Mouse (Mus musculus) heart, embryonic 12.5 days (tissue): Measurements from ENCODE around the gene Ccdc146. TPM values are rescaled to one million over a fixed set of nuclear protein-coding genes. Genes with fewer than 3 reads are reported as not detected.

Experiments used
- ATAC-seq: fragments of 200-750 bp; cut with Nextera tagmentation; 2 replicates; pipeline ENCODE4 v1.8.0; 2017; ENCODE audit warnings: moderate TSS enrichment, moderate library complexity; ENCODE audit not compliant: insufficient number of reproducible peaks, low FRiP score
- H3K27ac ChIP-seq: fragments of 300-500 bp; sonication (generic); 2 replicates; pipeline ENCODE4 v1.5.1; 2016; ENCODE audit warnings: mild to moderate bottlenecking, moderate library complexity; ENCODE audit not compliant: poor library complexity, severe bottlenecking
- H3K27me3 ChIP-seq: fragments of 300-500 bp; sonication (generic); replicated peaks from 2 replicates; pipeline ENCODE4 v1.6.1; 2016; ENCODE audit warnings: mild to moderate bottlenecking, moderate library complexity
- H3K36me3 ChIP-seq: fragments of 300-500 bp; sonication (generic); 2 replicates; pipeline ENCODE4 v1.6.1; 2016; ENCODE audit warnings: mild to moderate bottlenecking, moderate library complexity
- H3K4me1 ChIP-seq: fragments of 300-500 bp; sonication (generic); replicated peaks from 2 replicates; pipeline ENCODE4 v1.6.1; 2016; ENCODE audit warnings: mild to moderate bottlenecking
- H3K4me2 ChIP-seq: fragments of 300-500 bp; sonication (generic); 2 replicates; pipeline ENCODE4 v1.6.1; 2016; ENCODE audit warnings: mild to moderate bottlenecking, moderate library complexity
- H3K4me3 ChIP-seq: fragments of 300-500 bp; sonication (generic); 2 replicates; pipeline ENCODE4 v1.5.1; 2016; ENCODE audit warnings: mild to moderate bottlenecking
- H3K9ac ChIP-seq: fragments of 300-500 bp; sonication (generic); 2 replicates; pipeline ENCODE4 v1.6.1; 2016; ENCODE audit warnings: mild to moderate bottlenecking, moderate library complexity
- H3K9me3 ChIP-seq: fragments of 300-500 bp; sonication (generic); replicated peaks from 2 replicates; pipeline ENCODE4 v1.6.1; 2016; ENCODE audit warnings: mild to moderate bottlenecking, moderate library complexity
- WGBS: fragments of 180-500 bp; shearing (Covaris S2); methylation state at CpG from one replicate; pipeline ENCODE4 v1.1.7; 2016; 5-methylcytosine and 5-hydroxymethylcytosine counted together
- polyA plus RNA-seq: library from polyadenylated mRNA; unstranded; fragments of >200 nt; fragmentation: Nextera tagmentation; extraction: Ambion mirVana; gene quantifications from 2 replicates; pipeline ENCODE4 v1.2.1, GENCODE M21; 2016

Ccdc146 gene
- polyA plus RNA-seq, 1 experiment from 2014 or later, result 1.3 TPM

GRCm38 (mm10) chr5:21384976-21385375 is 39.5 kb downstream of the Ccdc146 start:
- Histone ChIP-seq H3K4me1 (peaks cover 26% of the 10 kb centered on the region), H3K27ac (no peak overlapping the region), H3K27me3 (no peaks in the 10 kb centered on the region), H3K4me2 (no peak overlapping the region), H3K9ac (no peak overlapping the region), H3K4me3 (no peak overlapping the region), H3K36me3 (no peaks in the 10 kb centered on the region), H3K9me3 (no peaks in the 10 kb centered on the region)
- ATAC-seq, result no peak
- 80% methylated on average over 9 of the region's 9 CpGs for WGBS

GRCm38 (mm10) chr5:21384252-21384960 is 40.1 kb downstream of the Ccdc146 start:
- Histone ChIP-seq H3K9me3 (no peaks in the 10 kb centered on the region), H3K4me3 (no peak overlapping the region)

GRCm38 (mm10) chr5:21383392-21384251 is 40.9 kb downstream of the Ccdc146 start:
- H3K9ac ChIP-seq, result 0 out of 2 replicates have a peak overlapping the region, but pooled peaks have one; percentile 18
- WGBS, result 30% methylated on average over 14 of the region's 14 CpGs

More at GRCm38 (mm10) chr5:21384252-21384960, 40.1 kb downstream of the Ccdc146 start:
- no peaks in the 10 kb centered on the region for H3K36me3 ChIP-seq
- no peaks in the 10 kb centered on the region for H3K27me3 ChIP-seq
- 64% methylated on average over 13 of the region's 13 CpGs for WGBS
- peaks cover 28% of the 10 kb centered on the region for H3K4me1 ChIP-seq
- no peak for ATAC-seq
- H3K27ac ChIP-seq, result no peak overlapping the region
- no peak overlapping the region for H3K9ac ChIP-seq
- H3K4me2 ChIP-seq, result no peak overlapping the region

GRCm38 (mm10) chr5:21382678-21383077 is 41.8 kb downstream of the Ccdc146 start:
- WGBS, result 45% methylated on average over 6 of the region's 6 CpGs
- no peaks in the 10 kb centered on the region for H3K9me3 ChIP-seq
- H3K9ac ChIP-seq, result no peak overlapping the region
- H3K27ac ChIP-seq, result peak overlapping the region; percentile 60; the same call in 1 of the 2 replicates
- H3K27me3 ChIP-seq, result no peaks in the 10 kb centered on the region
- H3K4me2 ChIP-seq, result no peak overlapping the region
- peaks cover 34% of the 10 kb centered on the region for H3K4me1 ChIP-seq
- no peaks in the 10 kb centered on the region for H3K36me3 ChIP-seq
- no peak overlapping the region for H3K4me3 ChIP-seq
- ATAC-seq, result no peak

More at GRCm38 (mm10) chr5:21383392-21384251, 40.9 kb downstream of the Ccdc146 start:
- Histone ChIP-seq H3K4me2 (peak overlapping the region; percentile 27), H3K36me3 (no peaks in the 10 kb centered on the region), H3K27me3 (no peaks in the 10 kb centered on the region), H3K4me3 (no peak overlapping the region), H3K4me1 (peaks cover 34% of the 10 kb centered on the region), H3K9me3 (no peaks in the 10 kb centered on the region), H3K27ac (peak overlapping the region; percentile 60)
- peak; percentile 18; the same call in 1 of the 2 replicates for ATAC-seq

- no peaks in the 10 kb centered on the region for H3K36me3 ChIP-seq
- no peak overlapping the region for H3K4me3 ChIP-seq
- WGBS, result 58% methylated on average over 6 of the region's 6 CpGs
- no peak overlapping the region for H3K27ac ChIP-seq
- H3K4me2 ChIP-seq, result no peak overlapping the region
- no peaks in the 10 kb centered on the region for H3K9me3 ChIP-seq
- no peaks in the 10 kb centered on the region for H3K27me3 ChIP-seq
- peaks cover 34% of the 10 kb centered on the region for H3K4me1 ChIP-seq
- H3K9ac ChIP-seq, result no peak overlapping the region
- no peak for ATAC-seq
These were observed 42.5 kb downstream of the Ccdc146 start for GRCm38 (mm10) chr5:21381986-21382385.

DNA sequence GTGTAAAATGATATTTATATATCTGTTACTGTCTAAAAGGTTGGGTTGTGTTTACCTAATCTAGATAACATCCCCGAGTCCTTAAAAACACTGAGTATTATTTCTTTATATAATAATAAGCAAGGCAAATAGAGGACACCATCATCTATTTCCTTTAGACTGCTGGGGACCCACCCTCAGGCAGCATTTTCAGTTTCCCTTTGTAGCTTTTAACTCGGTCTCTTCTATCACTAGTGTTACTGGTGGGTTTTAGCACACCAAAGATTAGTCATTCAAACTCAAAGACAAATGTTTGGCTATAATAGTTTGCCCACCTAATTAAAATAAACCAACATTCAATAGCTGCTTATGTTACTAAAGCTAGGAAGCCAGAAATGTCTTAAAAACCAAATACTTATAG is 46.1 kb downstream of the Ccdc146 start:
- 55% methylated on average over 2 of the region's 2 CpGs for whole genome bisulfite sequencing
- no peaks in the 10 kb centered on the region for H3K27me3 ChIP-seq
- H3K36me3 ChIP-seq, result no peaks in the 10 kb centered on the region
- no peak overlapping the region for H3K4me3 ChIP-seq
- ATAC-seq, result no peak
- no peak overlapping the region for H3K9ac ChIP-seq
- H3K4me2 ChIP-seq, result no peak overlapping the region
- H3K9me3 ChIP-seq, result no peaks in the 10 kb centered on the region
- peaks cover 24% of the 10 kb centered on the region for H3K4me1 ChIP-seq
- H3K27ac ChIP-seq, result no peak overlapping the region

DNA sequence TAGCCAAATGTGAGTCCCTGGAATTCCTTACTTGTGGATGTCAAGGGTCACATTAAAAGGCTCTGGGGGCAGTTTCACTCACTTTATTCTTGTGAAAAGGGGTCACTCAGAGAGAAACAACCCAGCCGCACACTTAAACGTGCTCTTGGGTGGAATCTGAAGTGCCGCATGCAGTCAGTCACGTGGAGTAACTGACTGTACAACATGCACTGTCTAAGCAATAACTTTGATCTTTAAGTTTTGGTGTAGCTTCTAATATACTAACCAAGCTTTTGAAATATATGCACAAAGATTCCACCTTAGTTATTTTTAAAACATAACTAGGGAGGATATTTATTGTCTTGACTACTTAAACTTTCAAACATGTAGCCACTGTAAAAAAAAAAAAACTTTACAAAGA is 47.5 kb downstream of the Ccdc146 start:
- WGBS, result 74% methylated on average over 4 of the region's 4 CpGs

GRCm38 (mm10) chr5:21373180-21373518 is 51.3 kb downstream of the Ccdc146 start:
- H3K4me3 ChIP-seq, result peak overlapping the region; percentile 62
- H3K36me3 ChIP-seq, result no peaks in the 10 kb centered on the region
- ATAC-seq, result no peak
- peak overlapping the region; percentile 71 for H3K9ac ChIP-seq
- H3K4me2 ChIP-seq, result peak overlapping the region; percentile 77
- peak overlapping the region; percentile 75; the same call in 1 of the 2 replicates for H3K27ac ChIP-seq
- H3K9me3 ChIP-seq, result no peaks in the 10 kb centered on the region
- H3K27me3 ChIP-seq, result no peaks in the 10 kb centered on the region
- 57% methylated on average over 7 of the region's 7 CpGs for WGBS
- H3K4me1 ChIP-seq, result 0 out of 2 replicates have a peak, but pooled peaks cover 9% of the 10 kb centered on the region

More for the DNA sequence above, 47.5 kb downstream of the Ccdc146 start:
- Histone ChIP-seq H3K4me3 (no peak overlapping the region), H3K27ac (no peak overlapping the region), H3K36me3 (no peaks in the 10 kb centered on the region), H3K9me3 (no peaks in the 10 kb centered on the region), H3K27me3 (no peaks in the 10 kb centered on the region), H3K4me1 (peaks cover 12% of the 10 kb centered on the region), H3K9ac (no peak overlapping the region), H3K4me2 (no peak overlapping the region)
- ATAC-seq, result no peak

- peak; percentile 81 for ATAC-seq
- H3K4me1 ChIP-seq, result 0 out of 2 replicates have a peak, but pooled peaks cover 9% of the 10 kb centered on the region
- H3K36me3 ChIP-seq, result no peaks in the 10 kb centered on the region
- H3K4me2 ChIP-seq, result peak within 1 kb of the TSS; percentile 77
- peak within 1 kb of the TSS; percentile 75 for H3K27ac ChIP-seq
- H3K4me3 ChIP-seq, result peak within 1 kb of the TSS; percentile 62
- peak within 1 kb of the TSS; percentile 71 for H3K9ac ChIP-seq
- no peaks in the 10 kb centered on the region for H3K9me3 ChIP-seq
- no peaks in the 10 kb centered on the region for H3K27me3 ChIP-seq
- 4% methylated on average over 31 of the region's 31 CpGs for WGBS
These were observed 51.8 kb downstream of the Ccdc146 start, which contains the start of gene Fgl2 for GRCm38 (mm10) chr5:21372493-21373179. TSS of gene Fgl2 (plus strand) at chr5:21372642.

GRCm38 (mm10) chr5:21371920-21372319 is 52.6 kb downstream of the Ccdc146 start:
- Histone ChIP-seq H3K27me3 (no peaks in the 10 kb centered on the region), H3K4me1 (0 out of 2 replicates have a peak, but pooled peaks cover 9% of the 10 kb centered on the region), H3K27ac (no peak overlapping the region), H3K4me2 (peak overlapping the region; percentile 77), H3K9me3 (no peaks in the 10 kb centered on the region), H3K9ac (peak overlapping the region; percentile 71; the same call in 1 of the 2 replicates), H3K4me3 (peak overlapping the region; percentile 62), H3K36me3 (no peaks in the 10 kb centered on the region)
- no peak for ATAC-seq
- WGBS, result 41% methylated on average over 5 of the region's 5 CpGs
